Mouse (Mus musculus) midbrain, embryonic 15.5 days (tissue): ENCODE results near the gene Pygm. TPM values are rescaled to one million over a fixed set of nuclear protein-coding genes. Genes with fewer than 3 reads are reported as not detected.

Experiments used
- ATAC-seq: fragments of 200-750 bp; cut with Nextera tagmentation; replicated peaks from 2 replicates; pipeline ENCODE4 v1.8.0; 2017; ENCODE audit warnings: moderate TSS enrichment
- H3K27ac ChIP-seq: fragments of 300-500 bp; sonication (generic); 2 replicates; pipeline ENCODE4 v1.5.1; 2015; ENCODE audit warnings: mild to moderate bottlenecking, inconsistent platforms
- H3K27me3 ChIP-seq: fragments of 300-500 bp; sonication (generic); replicated peaks from 2 replicates; pipeline ENCODE4 v1.6.1; 2015; ENCODE audit warnings: inconsistent platforms
- H3K36me3 ChIP-seq: fragments of 300-500 bp; sonication (generic); replicated peaks from 2 replicates; pipeline ENCODE4 v1.6.1; 2015; ENCODE audit warnings: inconsistent platforms
- H3K4me1 ChIP-seq: fragments of 300-500 bp; sonication (generic); 2 replicates; pipeline ENCODE4 v1.6.1; 2015; ENCODE audit warnings: inconsistent platforms
- H3K4me2 ChIP-seq: fragments of 300-500 bp; sonication (generic); 2 replicates; pipeline ENCODE4 v1.6.1; 2015; ENCODE audit warnings: inconsistent platforms, mild to moderate bottlenecking, moderate library complexity
- H3K4me3 ChIP-seq: fragments of 300-500 bp; sonication (generic); 2 replicates; pipeline ENCODE4 v1.5.1; 2015; ENCODE audit warnings: mild to moderate bottlenecking, inconsistent platforms
- H3K9ac ChIP-seq: fragments of 300-500 bp; sonication (generic); 2 replicates; pipeline ENCODE4 v1.6.1; 2015; ENCODE audit warnings: mild to moderate bottlenecking, inconsistent platforms
- H3K9me3 ChIP-seq: fragments of 300-500 bp; sonication (generic); 2 replicates; pipeline ENCODE4 v1.6.1; 2016; ENCODE audit warnings: inconsistent platforms
- WGBS: fragments of 180-500 bp; shearing (Covaris S2); methylation state at CpG from one replicate; pipeline ENCODE4 v1.1.7; 2015; ENCODE audit warnings: mixed read lengths; 5-methylcytosine and 5-hydroxymethylcytosine counted together
- polyA plus RNA-seq: library from polyadenylated mRNA; unstranded; fragments of >200 nt; fragmentation: Nextera tagmentation; extraction: Ambion mirVana; gene quantifications from 2 replicates; pipeline ENCODE4 v1.2.1, GENCODE M21; 2015

Pygm gene
- polyA plus RNA-seq, 1 experiment from 2014 or later, result 5.9 TPM

DNA sequence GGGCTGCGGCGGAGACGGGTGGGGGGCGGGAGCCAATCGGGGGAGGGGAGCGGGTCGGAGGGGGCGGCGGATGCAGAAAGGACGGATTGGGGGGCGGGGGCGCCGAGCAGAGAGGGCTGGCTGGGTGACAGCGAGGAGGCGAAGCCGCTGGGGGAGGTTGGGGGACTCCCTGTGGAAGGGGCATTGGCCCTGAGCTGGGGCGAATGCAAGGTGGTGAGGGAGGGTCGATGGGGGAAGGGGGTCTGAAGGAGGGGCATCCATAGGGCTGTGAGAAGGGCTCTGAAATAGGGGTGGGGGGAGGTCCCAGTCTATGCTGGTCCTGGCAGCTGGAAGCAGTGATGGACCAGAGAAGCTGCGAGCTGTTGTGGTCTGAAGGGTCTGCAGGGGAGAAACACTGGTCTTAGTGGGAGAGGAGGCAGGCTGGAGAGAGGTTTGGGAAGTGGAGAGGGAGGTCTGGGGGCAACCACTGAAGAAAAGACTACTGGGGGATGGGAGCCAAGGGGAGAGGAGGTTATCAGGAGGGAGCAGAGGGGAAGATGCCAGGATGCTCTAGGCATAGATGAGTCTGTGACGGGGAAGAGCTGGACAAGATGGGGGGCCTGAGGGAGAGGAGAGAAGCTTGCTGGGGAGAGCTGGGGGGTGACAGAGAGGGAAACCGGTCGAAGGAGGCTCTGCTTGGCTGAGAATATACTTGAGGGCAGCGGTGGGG lies 34.9 kb downstream of the Pygm start:
- Histone ChIP-seq H3K9me3 (no peaks in the 10 kb centered on the region), H3K36me3 (no peaks in the 10 kb centered on the region), H3K4me2 (peak overlapping the region; percentile 88), H3K4me3 (peak overlapping the region; percentile 75), H3K4me1 (peaks cover 81% of the 10 kb centered on the region), H3K9ac (peak overlapping the region; percentile 88), H3K27me3 (no peaks in the 10 kb centered on the region), H3K27ac (peak overlapping the region; percentile 97)
- 4% methylated on average over 22 of the region's 23 CpGs for WGBS
- peak; percentile 37 for ATAC-seq

- H3K36me3 ChIP-seq, result no peaks in the 10 kb centered on the region
- ATAC-seq, result no peak
- WGBS, result 43% methylated on average over 9 of the region's 9 CpGs
- H3K27me3 ChIP-seq, result no peaks in the 10 kb centered on the region
- H3K9ac ChIP-seq, result peak overlapping the region; percentile 88
- peak overlapping the region; percentile 97 for H3K27ac ChIP-seq
- H3K9me3 ChIP-seq, result no peaks in the 10 kb centered on the region
- H3K4me3 ChIP-seq, result peak overlapping the region; percentile 75
- H3K4me1 ChIP-seq, result peaks cover 88% of the 10 kb centered on the region
- peak overlapping the region; percentile 88 for H3K4me2 ChIP-seq
These were observed 35.7 kb downstream of the Pygm start for GRCm38 (mm10) chr19:6419805-6420310.

GRCm38 (mm10) chr19:6420481-6421210 lies 36.4 kb downstream of the Pygm start:
- H3K4me2 ChIP-seq, result peak overlapping the region; percentile 88
- 51% methylated on average over 19 of the region's 19 CpGs for WGBS
- peak overlapping the region; percentile 88 for H3K9ac ChIP-seq
- no peak for ATAC-seq
- H3K9me3 ChIP-seq, result no peaks in the 10 kb centered on the region
- H3K4me1 ChIP-seq, result peaks cover 88% of the 10 kb centered on the region
- no peaks in the 10 kb centered on the region for H3K36me3 ChIP-seq
- H3K4me3 ChIP-seq, result peak overlapping the region; percentile 75
- peak overlapping the region; percentile 97 for H3K27ac ChIP-seq
- no peaks in the 10 kb centered on the region for H3K27me3 ChIP-seq

DNA sequence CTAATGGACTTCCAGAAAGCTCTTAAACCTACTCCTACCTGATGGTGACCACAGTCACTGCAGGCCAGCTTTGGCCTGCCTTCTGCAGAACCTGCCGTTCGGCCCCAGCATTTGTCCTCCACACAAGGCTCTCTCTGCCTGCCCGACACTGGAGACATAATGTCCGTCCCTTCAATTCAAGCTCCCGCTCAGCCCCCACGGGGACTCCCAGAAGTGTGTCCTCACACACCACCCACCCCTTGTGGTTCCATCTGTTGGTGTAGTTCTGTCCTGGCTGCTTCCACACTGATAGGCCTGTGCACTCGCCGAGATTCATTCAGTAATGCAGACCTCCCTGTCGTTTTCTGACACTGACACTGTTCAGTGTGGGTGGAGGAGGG lies 37.0 kb downstream of the Pygm start:
- Histone ChIP-seq H3K4me3 (peak overlapping the region; percentile 75), H3K4me2 (peak overlapping the region; percentile 88), H3K27ac (no peak overlapping the region; the same call in 1 of the 2 replicates), H3K27me3 (no peaks in the 10 kb centered on the region), H3K36me3 (no peaks in the 10 kb centered on the region), H3K9me3 (no peaks in the 10 kb centered on the region), H3K4me1 (peaks cover 88% of the 10 kb centered on the region), H3K9ac (peak overlapping the region; percentile 19; the same call in 1 of the 2 replicates)
- no peak for ATAC-seq
- 70% methylated on average over 9 of the region's 9 CpGs for WGBS

DNA sequence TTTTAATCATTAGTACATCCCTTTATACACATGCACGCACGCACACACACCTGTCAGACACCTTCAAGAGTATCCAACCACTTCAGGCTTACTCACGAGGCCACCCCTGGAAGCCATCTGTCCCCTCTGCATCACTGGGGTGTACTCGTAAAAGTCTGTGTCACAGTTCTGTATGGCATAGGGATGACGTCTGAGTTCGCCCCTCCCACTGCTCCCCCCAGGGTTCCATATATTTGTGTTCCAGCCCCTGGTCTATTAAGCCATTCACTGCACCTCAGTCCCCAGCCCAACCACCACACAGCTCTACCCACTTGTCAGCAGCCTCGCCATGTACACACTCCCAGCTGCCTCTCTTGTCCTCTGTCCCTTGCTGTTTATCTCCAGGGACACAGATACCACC lies 37.8 kb downstream of the Pygm start:
- Histone ChIP-seq H3K4me1 (peaks cover 87% of the 10 kb centered on the region), H3K27ac (no peak overlapping the region), H3K9ac (no peak overlapping the region), H3K27me3 (no peaks in the 10 kb centered on the region), H3K36me3 (no peaks in the 10 kb centered on the region), H3K4me3 (no peak overlapping the region), H3K9me3 (no peaks in the 10 kb centered on the region), H3K4me2 (0 out of 2 replicates have a peak overlapping the region, but pooled peaks have one; percentile 88)
- WGBS, result 69% methylated on average over 7 of the region's 7 CpGs
- no peak for ATAC-seq

- Histone ChIP-seq H3K27ac (no peak overlapping the region), H3K9me3 (no peaks in the 10 kb centered on the region), H3K4me2 (no peak overlapping the region), H3K4me1 (peaks cover 87% of the 10 kb centered on the region), H3K27me3 (no peaks in the 10 kb centered on the region), H3K9ac (no peak overlapping the region), H3K36me3 (no peaks in the 10 kb centered on the region), H3K4me3 (no peak overlapping the region)
- 87% methylated on average over 16 of the region's 16 CpGs for WGBS
- ATAC-seq, result no peak
These were observed 39.0 kb downstream of the Pygm start for GRCm38 (mm10) chr19:6423241-6423640.

GRCm38 (mm10) chr19:6424137-6424881 lies 40.1 kb downstream of the Pygm start:
- WGBS, result 63% methylated on average over 8 of the region's 8 CpGs
- no peak overlapping the region for H3K9ac ChIP-seq
- no peak overlapping the region for H3K4me2 ChIP-seq

GRCm38 (mm10) chr19:6425595-6425994 lies 41.4 kb downstream of the Pygm start:
- Histone ChIP-seq H3K4me3 (no peak overlapping the region), H3K27ac (0 out of 2 replicates have a peak overlapping the region, but pooled peaks have one; percentile 21), H3K4me1 (peaks cover 99% of the 10 kb centered on the region), H3K27me3 (0 out of 2 replicates have a peak, but pooled peaks cover 3% of the 10 kb centered on the region), H3K9me3 (no peaks in the 10 kb centered on the region), H3K4me2 (peak overlapping the region; percentile 1; the same call in 1 of the 2 replicates), H3K36me3 (no peaks in the 10 kb centered on the region), H3K9ac (no peak overlapping the region)
- ATAC-seq, result no peak
- 44% methylated on average over 5 of the region's 5 CpGs for whole genome bisulfite sequencing

More at GRCm38 (mm10) chr19:6424137-6424881, 40.1 kb downstream of the Pygm start:
- ATAC-seq, result no peak
- peaks cover 96% of the 10 kb centered on the region for H3K4me1 ChIP-seq
- no peak overlapping the region for H3K4me3 ChIP-seq
- 0 out of 2 replicates have a peak, but pooled peaks cover 3% of the 10 kb centered on the region for H3K27me3 ChIP-seq
- H3K36me3 ChIP-seq, result no peaks in the 10 kb centered on the region
- no peak overlapping the region for H3K27ac ChIP-seq
- no peaks in the 10 kb centered on the region for H3K9me3 ChIP-seq

GRCm38 (mm10) chr19:6426703-6427500 lies 42.7 kb downstream of the Pygm start:
- peaks cover 94% of the 10 kb centered on the region for H3K4me1 ChIP-seq
- H3K9ac ChIP-seq, result no peak overlapping the region
- no peak overlapping the region for H3K4me3 ChIP-seq
- no peaks in the 10 kb centered on the region for H3K36me3 ChIP-seq
- 0 out of 2 replicates have a peak overlapping the region, but pooled peaks have one; percentile 27 for H3K27ac ChIP-seq
- H3K4me2 ChIP-seq, result peak overlapping the region; percentile 48; the same call in 1 of the 2 replicates
- ATAC-seq, result no peak
- no peaks in the 10 kb centered on the region for H3K9me3 ChIP-seq
- H3K27me3 ChIP-seq, result 0 out of 2 replicates have a peak, but pooled peaks cover 3% of the 10 kb centered on the region
- WGBS, result 17% methylated on average over 13 of the region's 13 CpGs

- H3K36me3 ChIP-seq, result no peaks in the 10 kb centered on the region
- peaks cover 84% of the 10 kb centered on the region for H3K4me1 ChIP-seq
- no peak for ATAC-seq
- H3K4me3 ChIP-seq, result peak overlapping the region; percentile 26
- H3K9me3 ChIP-seq, result no peaks in the 10 kb centered on the region
- H3K27me3 ChIP-seq, result 0 out of 2 replicates have a peak, but pooled peaks cover 3% of the 10 kb centered on the region
- 2% methylated on average over 84 of the region's 94 CpGs for WGBS
- H3K27ac ChIP-seq, result no peak overlapping the region; the same call in 1 of the 2 replicates
- peak overlapping the region; percentile 48 for H3K4me2 ChIP-seq
- H3K9ac ChIP-seq, result 0 out of 2 replicates have a peak overlapping the region, but pooled peaks have one; percentile 31
These were observed 43.6 kb downstream of the Pygm start for GRCm38 (mm10) chr19:6427653-6428434.
